Mouse (Mus musculus) hindbrain, embryonic 10.5 days (tissue): ENCODE measurements around the gene Dnmt3a. TPM values are rescaled to one million over a fixed set of nuclear protein-coding genes. Genes with fewer than 3 reads are reported as not detected.
A peak's percentile ranks its signal among the peaks of the same experiment; 100 is the strongest.

Experiments
- DNase-seq: peaks from one replicate; pipeline ENCODE4 v3.0.0-alpha.2; 2017; ENCODE audit warnings: low spot score
- H3K27ac ChIP-seq: fragments of 300-500 bp; sonication (generic); 2 replicates; pipeline ENCODE4 v1.5.1; 2016; ENCODE audit warnings: mild to moderate bottlenecking, moderate library complexity
- H3K27me3 ChIP-seq: fragments of 300-500 bp; sonication (generic); 2 replicates; pipeline ENCODE4 v1.6.1; 2016; ENCODE audit warnings: mild to moderate bottlenecking; ENCODE audit not compliant: poor library complexity, insufficient read depth, severe bottlenecking
- H3K36me3 ChIP-seq: fragments of 300-500 bp; sonication (generic); 2 replicates; pipeline ENCODE4 v1.6.1; 2016; ENCODE audit warnings: mild to moderate bottlenecking, moderate library complexity
- H3K4me1 ChIP-seq: fragments of 300-500 bp; sonication (generic); replicated peaks from 2 replicates; pipeline ENCODE4 v1.6.1; 2016; ENCODE audit warnings: mild to moderate bottlenecking
- H3K4me3 ChIP-seq: fragments of 300-500 bp; sonication (generic); 2 replicates; pipeline ENCODE4 v1.5.1; 2016; ENCODE audit warnings: mild to moderate bottlenecking, moderate library complexity
- H3K9me3 ChIP-seq: fragments of 300-500 bp; sonication (generic); 2 replicates; pipeline ENCODE4 v1.6.1; 2016; ENCODE audit warnings: mild to moderate bottlenecking, moderate library complexity
- WGBS: fragments of 180-500 bp; shearing (Covaris S2); methylation state at CpG from one replicate; pipeline ENCODE4 v1.1.7; 2016; 5-methylcytosine and 5-hydroxymethylcytosine counted together
- polyA plus RNA-seq: library from polyadenylated mRNA; unstranded; fragments of >200 nt; fragmentation: Nextera tagmentation; extraction: Ambion mirVana; gene quantifications from 2 replicates; pipeline ENCODE4 v1.2.1, GENCODE M21; 2016

Dnmt3a gene
- polyA plus RNA-seq, 1 experiment from 2014 or later = 127 TPM

DNA sequence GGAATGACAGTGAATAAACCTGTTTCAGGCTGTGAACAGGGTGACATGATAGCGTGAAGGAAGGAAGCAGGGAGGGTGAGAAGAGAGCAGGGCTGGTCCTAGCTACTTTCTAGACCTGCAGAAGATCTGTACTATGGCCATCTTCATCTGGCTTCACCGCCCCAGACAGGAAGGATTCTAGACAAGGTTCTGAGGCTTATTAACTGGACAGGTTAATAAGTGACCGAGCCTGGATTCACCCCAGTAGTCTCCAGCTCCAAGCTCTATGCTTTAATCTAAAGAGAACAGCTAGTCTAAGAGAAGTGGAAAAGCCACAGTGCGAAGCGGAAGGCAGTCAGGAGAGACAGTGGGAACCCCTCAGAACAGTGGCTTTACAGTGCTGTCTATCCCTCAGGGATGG is 28.1 kb upstream of the Dnmt3a start:
- H3K27ac ChIP-seq = no peak overlapping the region
- H3K4me1 ChIP-seq = peaks cover 34% of the 10 kb centered on the region
- no peaks in the 10 kb centered on the region for H3K27me3 ChIP-seq
- H3K9me3 ChIP-seq = no peaks in the 10 kb centered on the region
- H3K4me3 ChIP-seq = no peak overlapping the region
- peaks cover 9% of the 10 kb centered on the region; the same call in 1 of the 2 replicates for H3K36me3 ChIP-seq
- DNase-seq = no peak
- WGBS = 90% methylated on average over 5 of the region's 5 CpGs

DNA sequence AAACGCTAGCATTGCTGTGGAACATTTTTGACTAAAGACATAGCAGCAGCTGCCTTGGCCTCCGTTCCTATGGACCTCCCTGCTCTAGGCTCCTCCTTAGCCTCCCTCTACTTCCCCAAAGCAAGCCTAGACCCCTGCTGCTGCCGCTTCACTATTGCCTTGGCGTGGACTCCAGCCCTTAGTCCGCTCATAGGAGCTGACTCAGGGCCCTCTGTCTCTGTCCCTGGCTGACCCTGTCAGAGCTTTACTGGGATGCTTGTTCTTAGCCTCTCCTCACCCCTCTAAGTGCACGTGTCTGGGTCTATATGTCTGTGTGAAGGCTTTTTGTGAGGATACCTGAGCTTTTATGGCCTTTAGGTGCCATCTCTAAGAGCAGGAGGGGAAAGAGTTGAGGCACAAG is 27.5 kb upstream of the Dnmt3a start:
- Histone ChIP-seq H3K27me3 (no peaks in the 10 kb centered on the region), H3K4me1 (peaks cover 40% of the 10 kb centered on the region), H3K9me3 (no peaks in the 10 kb centered on the region), H3K27ac (no peak overlapping the region), H3K4me3 (no peak overlapping the region), H3K36me3 (peaks cover 3% of the 10 kb centered on the region; the same call in 1 of the 2 replicates)
- no peak for DNase-seq
- WGBS = 88% methylated on average over 6 of the region's 6 CpGs

DNA sequence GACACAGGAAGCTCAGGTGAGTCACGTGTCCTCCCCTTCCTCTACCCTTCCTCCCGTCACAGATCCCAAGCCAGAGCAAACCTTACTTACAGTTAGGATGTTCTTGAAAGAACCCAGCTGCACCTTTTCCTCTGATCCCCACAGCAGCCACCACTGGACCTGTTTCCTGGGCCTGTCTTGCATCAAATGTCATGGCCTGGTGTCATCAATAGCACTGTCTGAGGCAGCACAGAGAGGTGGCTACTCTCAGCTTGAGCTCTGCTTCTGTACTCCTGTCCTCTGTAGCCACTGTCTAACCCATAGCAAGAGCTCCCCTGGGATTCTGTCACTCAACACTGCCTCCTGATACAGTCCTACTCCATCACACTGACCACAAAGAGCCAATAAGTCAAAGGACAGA is 26.2 kb upstream of the Dnmt3a start:
- 85% methylated on average over 2 of the region's 2 CpGs for WGBS
- H3K4me1 ChIP-seq = peaks cover 54% of the 10 kb centered on the region
- H3K4me3 ChIP-seq = no peak overlapping the region
- no peak for DNase-seq
- 0 out of 2 replicates have a peak overlapping the region, but pooled peaks have one; percentile 1 for H3K27ac ChIP-seq
- H3K9me3 ChIP-seq = no peaks in the 10 kb centered on the region
- no peaks in the 10 kb centered on the region for H3K27me3 ChIP-seq
- H3K36me3 ChIP-seq = no peaks in the 10 kb centered on the region

DNA sequence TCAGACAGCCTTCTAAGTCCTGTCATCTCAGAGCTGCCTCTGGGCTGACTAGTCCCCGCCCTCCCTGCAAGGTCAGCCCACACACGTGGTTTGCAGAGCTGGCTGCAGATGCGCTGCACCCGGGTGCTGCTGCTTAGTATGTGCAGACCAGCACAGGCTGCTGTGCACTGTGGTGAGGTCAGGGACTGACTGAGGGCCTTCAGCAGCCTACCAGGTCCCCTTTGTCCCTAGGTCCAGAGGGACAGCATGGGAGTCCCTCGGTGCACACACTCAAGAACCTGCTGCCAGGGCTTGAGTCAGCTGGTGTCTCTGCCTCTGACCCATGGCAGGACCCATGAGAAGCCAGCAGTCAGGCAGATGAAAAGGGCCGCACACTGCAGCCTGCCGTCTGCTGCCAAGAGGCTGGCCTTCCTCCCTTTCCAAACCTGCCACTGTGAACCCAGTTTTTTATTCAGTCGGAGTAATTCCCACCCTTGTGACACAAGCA is 25.4 kb upstream of the Dnmt3a start:
- WGBS = 10% methylated on average over 8 of the region's 8 CpGs
- Histone ChIP-seq H3K36me3 (no peaks in the 10 kb centered on the region), H3K27ac (peak overlapping the region; percentile 83), H3K4me3 (peak overlapping the region; percentile 18; the same call in 1 of the 2 replicates), H3K9me3 (no peaks in the 10 kb centered on the region), H3K4me1 (peaks cover 60% of the 10 kb centered on the region), H3K27me3 (no peaks in the 10 kb centered on the region)
- DNase-seq = peak; percentile 77

DNA sequence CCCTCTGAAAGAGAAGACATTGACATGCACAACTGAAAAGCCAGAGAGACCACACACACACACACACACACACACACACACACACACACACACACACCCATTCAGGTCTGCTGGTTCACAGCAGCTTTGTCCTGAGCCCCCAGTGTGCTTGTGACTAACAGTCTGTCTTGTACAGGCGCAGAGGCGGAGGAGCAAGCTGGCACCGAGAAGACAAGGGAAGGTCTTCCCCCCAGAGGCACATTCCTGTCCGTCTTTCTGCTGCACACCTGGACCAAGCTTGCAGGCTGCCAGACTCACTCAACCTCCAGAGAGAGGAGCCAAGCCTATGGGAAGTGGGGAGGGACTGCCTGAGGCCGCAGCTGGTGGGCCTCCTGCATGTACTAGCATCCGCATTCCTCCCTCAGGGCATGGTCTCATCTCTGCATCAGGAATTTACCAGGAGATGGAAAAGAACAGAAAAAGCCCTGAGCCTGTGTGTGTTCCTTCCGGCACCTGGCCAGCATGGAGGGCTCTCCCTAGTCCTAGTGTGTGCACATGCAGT is 24.8 kb upstream of the Dnmt3a start:
- Histone ChIP-seq H3K27ac (peak overlapping the region; percentile 83), H3K9me3 (no peaks in the 10 kb centered on the region), H3K4me1 (peaks cover 60% of the 10 kb centered on the region), H3K27me3 (no peaks in the 10 kb centered on the region), H3K36me3 (no peaks in the 10 kb centered on the region), H3K4me3 (0 out of 2 replicates have a peak overlapping the region, but pooled peaks have one; percentile 6)
- 41% methylated on average over 7 of the region's 7 CpGs for WGBS
- peak; percentile 65 for DNase-seq

DNA sequence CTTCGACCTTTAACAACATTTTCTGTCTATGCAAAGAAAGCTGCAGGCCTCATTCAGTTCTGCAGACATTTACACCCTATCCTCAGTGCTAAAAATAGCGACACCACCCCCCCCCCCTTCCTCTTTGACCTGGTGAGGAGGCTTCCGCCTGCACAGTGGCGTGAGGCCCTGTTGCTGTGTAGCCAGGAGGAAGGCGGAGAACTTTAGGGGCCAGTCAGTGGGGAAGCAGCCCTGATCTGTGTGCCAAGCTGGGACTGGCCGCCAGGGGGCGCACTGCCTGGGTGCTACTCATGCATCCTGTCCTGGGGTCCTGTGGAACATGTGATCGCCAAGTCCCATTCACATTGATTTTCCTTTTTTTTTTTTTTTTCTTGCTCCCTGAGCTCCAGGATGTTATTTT is 24.3 kb upstream of the Dnmt3a start:
- Histone ChIP-seq H3K4me3 (0 out of 2 replicates have a peak overlapping the region, but pooled peaks have one; percentile 6), H3K9me3 (no peaks in the 10 kb centered on the region), H3K36me3 (no peaks in the 10 kb centered on the region), H3K27me3 (no peaks in the 10 kb centered on the region), H3K4me1 (peaks cover 60% of the 10 kb centered on the region), H3K27ac (peak overlapping the region; percentile 83)
- WGBS = 13% methylated on average over 8 of the region's 8 CpGs
- peak; percentile 88 for DNase-seq

DNA sequence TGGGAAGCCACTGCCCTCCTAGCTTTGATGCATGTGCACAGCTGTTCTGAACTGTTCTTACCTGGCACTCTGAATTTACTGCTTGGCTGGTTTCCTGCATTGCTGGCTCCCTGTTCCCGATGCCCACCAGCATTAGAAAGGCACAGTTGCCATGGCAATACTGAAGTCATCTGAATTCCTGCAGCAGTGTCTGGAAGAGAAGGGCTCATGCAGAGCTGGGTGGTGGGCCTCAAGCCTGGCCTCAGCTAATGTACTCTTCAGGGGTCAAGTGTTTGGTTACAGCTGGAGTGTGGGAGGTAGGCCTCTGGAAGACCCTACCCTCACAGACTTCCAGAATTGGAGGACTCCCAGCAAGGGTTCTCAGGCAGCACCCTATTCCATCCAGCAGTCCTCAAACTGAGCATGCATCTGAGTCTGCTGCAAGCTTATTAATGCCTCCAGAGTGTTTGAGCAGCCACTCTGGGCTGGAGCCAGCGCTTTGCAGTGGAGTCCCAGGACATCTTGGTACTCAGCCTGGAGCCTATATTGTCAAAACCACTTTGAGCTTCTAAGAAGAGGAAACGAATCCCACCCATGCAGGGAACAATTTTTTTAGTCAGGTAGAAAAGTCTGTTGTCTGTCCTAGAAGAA is 22.5 kb upstream of the Dnmt3a start:
- H3K27ac ChIP-seq = peak overlapping the region; percentile 62
- DNase-seq = no peak
- no peaks in the 10 kb centered on the region for H3K27me3 ChIP-seq
- H3K36me3 ChIP-seq = no peaks in the 10 kb centered on the region
- 52% methylated on average over 3 of the region's 3 CpGs for WGBS
- no peak overlapping the region for H3K4me3 ChIP-seq
- no peaks in the 10 kb centered on the region for H3K9me3 ChIP-seq
- H3K4me1 ChIP-seq = peaks cover 70% of the 10 kb centered on the region

DNA sequence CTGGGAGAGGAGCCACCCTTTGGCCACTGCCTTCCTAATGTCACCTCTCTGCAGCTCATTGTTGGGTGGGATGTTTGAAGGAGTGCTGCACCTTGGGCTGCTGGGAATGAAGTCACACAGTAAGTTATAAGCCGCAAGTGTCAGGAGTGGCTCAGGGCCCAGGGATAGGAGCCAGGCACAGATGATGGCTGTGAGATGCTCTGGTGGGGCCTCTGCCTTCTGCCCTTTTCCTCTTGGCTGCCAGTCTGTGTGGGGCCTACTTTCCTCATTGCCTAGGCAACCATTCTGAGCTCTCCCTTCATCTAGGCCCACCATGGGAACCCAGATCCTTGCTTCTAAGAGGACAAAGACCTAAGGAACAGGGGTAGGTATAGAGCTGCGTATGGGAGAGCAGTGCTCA is 21.5 kb upstream of the Dnmt3a start:
- no peak for DNase-seq
- H3K27me3 ChIP-seq = no peaks in the 10 kb centered on the region
- peaks cover 76% of the 10 kb centered on the region for H3K4me1 ChIP-seq
- 82% methylated on average over 2 of the region's 2 CpGs for WGBS
- H3K27ac ChIP-seq = peak overlapping the region; percentile 46; the same call in 1 of the 2 replicates
- no peaks in the 10 kb centered on the region for H3K36me3 ChIP-seq
- no peak overlapping the region for H3K4me3 ChIP-seq
- no peaks in the 10 kb centered on the region for H3K9me3 ChIP-seq

DNA sequence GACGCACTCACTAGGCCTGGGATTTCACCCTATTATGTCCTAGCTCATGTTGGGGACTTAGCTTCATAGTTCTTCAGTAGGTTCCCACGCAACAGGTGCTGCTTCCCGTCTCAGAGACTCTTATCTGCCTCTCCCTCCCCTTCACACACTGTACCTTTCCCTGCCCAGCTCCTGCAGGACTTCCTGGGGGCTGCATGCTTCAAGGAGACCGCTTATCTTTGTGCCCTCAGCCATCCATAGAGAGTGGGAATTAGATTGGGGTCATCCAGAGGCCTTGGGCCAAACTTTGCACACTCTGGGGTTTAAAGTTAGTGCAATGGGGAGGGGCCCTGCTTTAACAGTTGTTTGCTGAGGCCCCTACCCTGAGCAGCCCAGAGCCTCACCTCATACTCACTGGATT is 21.1 kb upstream of the Dnmt3a start:
- Histone ChIP-seq H3K4me3 (no peak overlapping the region), H3K9me3 (no peaks in the 10 kb centered on the region), H3K36me3 (no peaks in the 10 kb centered on the region), H3K4me1 (peaks cover 75% of the 10 kb centered on the region), H3K27ac (peak overlapping the region; percentile 46), H3K27me3 (no peaks in the 10 kb centered on the region)
- DNase-seq = no peak
- 82% methylated on average over 4 of the region's 4 CpGs for WGBS

DNA sequence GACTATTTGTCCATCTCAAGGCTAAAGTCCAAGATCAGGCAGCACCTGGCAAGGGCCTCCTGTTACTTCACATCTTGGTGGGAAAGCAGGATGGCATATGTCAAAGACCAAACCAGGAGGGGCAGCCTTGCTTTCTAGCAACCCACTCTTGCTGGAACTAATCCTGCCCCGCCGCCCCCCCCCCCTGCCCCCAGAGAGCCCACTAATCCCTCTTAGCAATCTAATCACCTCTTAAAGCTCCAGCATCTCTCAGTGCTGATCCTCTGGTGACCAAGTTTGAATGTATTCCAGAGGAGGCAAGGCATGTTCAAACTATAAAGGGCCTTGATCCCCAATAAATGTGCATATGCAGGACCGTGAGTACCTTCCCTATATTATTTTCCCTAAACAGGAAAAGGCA is 18.8 kb upstream of the Dnmt3a start:
- Histone ChIP-seq H3K27me3 (no peaks in the 10 kb centered on the region), H3K27ac (no peak overlapping the region), H3K9me3 (no peaks in the 10 kb centered on the region), H3K4me3 (no peak overlapping the region), H3K36me3 (no peaks in the 10 kb centered on the region), H3K4me1 (peaks cover 57% of the 10 kb centered on the region)
- no peak for DNase-seq
- 57% methylated on average over 3 of the region's 3 CpGs for WGBS

DNA sequence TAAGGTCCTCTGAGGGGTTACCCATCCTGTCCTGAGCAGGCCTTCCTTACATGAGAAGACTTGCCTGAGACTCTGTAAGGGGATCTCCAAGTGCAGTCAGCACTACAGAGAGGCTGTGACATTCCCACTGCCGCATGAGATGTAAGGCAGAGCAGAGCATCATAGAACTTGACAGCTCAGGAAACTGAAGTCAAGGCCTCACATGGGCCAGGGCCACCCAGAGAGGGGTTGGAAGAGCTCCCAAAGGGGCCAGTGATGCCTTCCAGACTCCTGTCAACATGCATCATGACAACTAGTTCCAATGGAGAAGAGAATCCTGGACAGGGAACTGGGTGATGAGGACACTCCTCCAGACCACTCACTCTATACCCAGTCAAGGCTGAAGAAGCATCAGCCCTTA is 18.3 kb upstream of the Dnmt3a start:
- no peaks in the 10 kb centered on the region for H3K36me3 ChIP-seq
- H3K9me3 ChIP-seq = no peaks in the 10 kb centered on the region
- H3K4me3 ChIP-seq = no peak overlapping the region
- H3K27me3 ChIP-seq = no peaks in the 10 kb centered on the region
- peak overlapping the region; percentile 29 for H3K27ac ChIP-seq
- peaks cover 52% of the 10 kb centered on the region for H3K4me1 ChIP-seq
- WGBS = 58% methylated on average over 1 of the region's 1 CpGs
- DNase-seq = no peak

DNA sequence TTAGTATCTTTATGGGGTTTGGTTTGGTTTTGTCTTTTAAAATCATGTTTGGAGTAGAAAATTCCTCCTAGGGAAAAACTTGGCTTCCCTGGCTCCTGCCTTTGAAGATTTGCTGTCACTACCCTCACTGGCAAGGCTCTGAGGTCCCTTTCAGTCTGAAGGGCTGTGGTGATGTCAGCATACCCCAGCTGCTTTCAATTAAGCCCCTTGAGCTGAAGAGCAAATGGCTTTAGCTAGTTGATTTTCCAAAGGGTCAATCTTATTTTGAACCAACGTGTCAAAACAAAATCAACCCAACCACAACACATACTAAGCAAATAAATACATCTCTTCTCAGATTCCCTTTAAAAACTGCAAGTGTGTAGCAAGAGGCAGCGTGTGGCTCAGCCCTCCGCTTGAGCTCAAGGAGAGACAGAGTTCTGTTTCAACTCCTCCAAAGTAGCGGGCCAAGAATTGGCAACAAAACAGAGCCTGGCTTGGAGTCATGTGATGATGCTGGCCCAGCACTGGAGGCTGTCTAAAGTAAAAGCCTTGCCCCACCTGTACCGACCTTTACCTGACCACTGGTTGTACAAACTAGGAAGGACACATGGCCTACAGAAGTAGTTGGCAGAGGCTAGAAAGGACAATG is 17.3 kb upstream of the Dnmt3a start:
- no peaks in the 10 kb centered on the region for H3K9me3 ChIP-seq
- H3K27me3 ChIP-seq = peaks cover 9% of the 10 kb centered on the region; the same call in 1 of the 2 replicates
- H3K36me3 ChIP-seq = no peaks in the 10 kb centered on the region
- no peak overlapping the region for H3K4me3 ChIP-seq
- H3K4me1 ChIP-seq = peaks cover 43% of the 10 kb centered on the region
- H3K27ac ChIP-seq = no peak overlapping the region
- WGBS = 54% methylated on average over 5 of the region's 5 CpGs
- DNase-seq = peak; percentile 30

DNA sequence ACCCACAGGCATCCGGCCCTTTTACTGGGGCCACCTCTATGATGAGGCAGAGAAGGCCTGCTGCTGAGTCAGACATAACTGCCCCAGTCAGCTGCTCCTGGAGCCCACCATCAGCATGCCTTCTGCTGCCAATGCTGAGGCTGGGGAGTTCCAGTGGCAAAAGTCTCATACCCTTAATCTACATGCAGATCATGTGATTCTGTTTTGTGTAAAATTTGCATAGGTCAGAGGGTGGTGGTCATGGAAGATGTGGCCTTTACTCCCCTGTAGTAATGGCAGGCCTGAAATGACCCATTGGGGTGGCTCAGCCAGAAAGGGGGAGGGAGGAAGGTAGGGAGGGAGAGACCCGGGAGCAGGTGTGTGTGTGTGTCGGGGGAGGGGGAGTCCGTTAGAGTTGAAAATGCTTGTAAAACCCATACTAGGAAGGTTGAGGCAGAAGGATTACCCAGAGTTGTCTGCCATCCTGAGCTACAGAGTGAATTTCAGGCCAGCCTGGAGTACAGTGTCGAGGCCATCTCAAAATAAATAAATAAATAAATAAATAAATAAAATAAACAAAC is 16.1 kb upstream of the Dnmt3a start:
- no peak overlapping the region for H3K27ac ChIP-seq
- 63% methylated on average over 5 of the region's 5 CpGs for WGBS
- no peak for DNase-seq
- no peaks in the 10 kb centered on the region for H3K36me3 ChIP-seq
- H3K4me3 ChIP-seq = no peak overlapping the region
- no peaks in the 10 kb centered on the region for H3K9me3 ChIP-seq
- H3K4me1 ChIP-seq = peaks cover 31% of the 10 kb centered on the region
- peaks cover 21% of the 10 kb centered on the region; the same call in 1 of the 2 replicates for H3K27me3 ChIP-seq
